Mouse (Mus musculus) neural tube, embryonic 14.5 days (tissue): ENCODE data around the gene Ppp1r11. TPM values are rescaled to one million over a fixed set of nuclear protein-coding genes. Genes with fewer than 3 reads are reported as not detected.

Source experiments
- ATAC-seq: fragments of 200-750 bp; cut with Nextera tagmentation; 2 replicates; pipeline ENCODE4 v1.8.0; 2017; ENCODE audit warnings: low read depth, mild to moderate bottlenecking, moderate TSS enrichment, moderate library complexity
- H3K27ac ChIP-seq: fragments of 300-500 bp; sonication (generic); 2 replicates; pipeline ENCODE4 v1.5.1; 2014; ENCODE audit warnings: low read depth, mild to moderate bottlenecking, control low read depth, low read length, moderate library complexity, mixed read lengths
- H3K27me3 ChIP-seq: fragments of 300-500 bp; sonication (generic); 2 replicates; pipeline ENCODE4 v1.6.1; 2014; ENCODE audit warnings: low read length; ENCODE audit not compliant: control insufficient read depth, insufficient read depth
- H3K36me3 ChIP-seq: fragments of 300-500 bp; sonication (generic); 2 replicates; pipeline ENCODE4 v1.6.1; 2014; ENCODE audit warnings: low read length, mixed read lengths; ENCODE audit not compliant: control insufficient read depth, insufficient read depth
- H3K4me1 ChIP-seq: fragments of 300-500 bp; sonication (generic); 2 replicates; pipeline ENCODE4 v1.6.1; 2014; ENCODE audit warnings: low read length; ENCODE audit not compliant: control insufficient read depth, insufficient read depth
- H3K4me2 ChIP-seq: fragments of 300-500 bp; sonication (generic); 2 replicates; pipeline ENCODE4 v1.6.1; 2014; ENCODE audit warnings: mild to moderate bottlenecking, low read depth, low read length, control low read depth
- H3K4me3 ChIP-seq: fragments of 300-500 bp; sonication (generic); 2 replicates; pipeline ENCODE4 v1.5.1; 2014; ENCODE audit warnings: low read depth, low read length, control low read depth, mixed read lengths
- H3K9ac ChIP-seq: fragments of 300-500 bp; sonication (generic); replicated peaks from 2 replicates; pipeline ENCODE4 v1.6.1; 2014; ENCODE audit warnings: low read depth, mild to moderate bottlenecking, control low read depth, low read length, mixed read lengths
- H3K9me3 ChIP-seq: fragments of 300-500 bp; sonication (generic); 2 replicates; pipeline ENCODE4 v1.6.1; 2016; ENCODE audit warnings: low read length; ENCODE audit not compliant: control insufficient read depth
- WGBS: fragments of 180-500 bp; shearing (Covaris S2); extraction: QIAGEN DNeasy Blood & Tissue Kit; methylation state at CpG from one replicate; pipeline ENCODE4 v1.1.7; 2014; 5-methylcytosine and 5-hydroxymethylcytosine counted together
- polyA plus RNA-seq: library from polyadenylated mRNA; unstranded; fragments of >200 nt; fragmentation: Nextera tagmentation; extraction: Ambion mirVana; gene quantifications from 2 replicates; pipeline ENCODE4 v1.2.1, GENCODE M21; 2014

Ppp1r11 gene
- polyA plus RNA-seq = 174 and 195 TPM in 2 replicates

- H3K27me3 ChIP-seq = no peaks in the 10 kb centered on the region
- peak within 1 kb of the TSS; percentile 68 for H3K4me3 ChIP-seq
- peak; percentile 96 for ATAC-seq
- peaks cover 13% of the 10 kb centered on the region; the same call in 1 of the 2 replicates for H3K4me1 ChIP-seq
- H3K9ac ChIP-seq = peak within 1 kb of the TSS; percentile 67
- H3K4me2 ChIP-seq = peak within 1 kb of the TSS; percentile 81
- H3K36me3 ChIP-seq = peaks cover 6% of the 10 kb centered on the region
- H3K9me3 ChIP-seq = no peaks in the 10 kb centered on the region
- 2% methylated on average over 36 of the region's 36 CpGs for WGBS
- peak within 1 kb of the TSS; percentile 89 for H3K27ac ChIP-seq
Observed at GRCm38 (mm10) chr17:36950981-36951947, at the start of gene Ppp1r11. Ppp1r11 (minus strand) TSS chr17:36951741.

GRCm38 (mm10) chr17:37000863-37001262 lies 49.3 kb upstream of the Ppp1r11 start, which contains the start of gene Zfp57:
Zfp57 (plus strand) TSS chr17:37001163.
- H3K4me3 ChIP-seq = peak within 1 kb of the TSS; percentile 86
- peak within 1 kb of the TSS; percentile 61; the same call in 1 of the 2 replicates for H3K4me2 ChIP-seq
- H3K9ac ChIP-seq = no peak within 1 kb of the TSS
- H3K9me3 ChIP-seq = no peaks in the 10 kb centered on the region
- peaks cover 6% of the 10 kb centered on the region for H3K36me3 ChIP-seq
- 93% methylated on average over 7 of the region's 7 CpGs for WGBS
- H3K27ac ChIP-seq = no peak within 1 kb of the TSS
- H3K4me1 ChIP-seq = 0 out of 2 replicates have a peak, but pooled peaks cover 4% of the 10 kb centered on the region
- no peak for ATAC-seq
- H3K27me3 ChIP-seq = no peaks in the 10 kb centered on the region

- no peak overlapping the region for H3K9ac ChIP-seq
- 76% methylated on average over 2 of the region's 2 CpGs for WGBS
- no peak overlapping the region for H3K4me2 ChIP-seq
- H3K9me3 ChIP-seq = no peaks in the 10 kb centered on the region
- no peak for ATAC-seq
- no peaks in the 10 kb centered on the region for H3K4me1 ChIP-seq
- no peak overlapping the region for H3K4me3 ChIP-seq
- no peaks in the 10 kb centered on the region for H3K27me3 ChIP-seq
- no peaks in the 10 kb centered on the region for H3K36me3 ChIP-seq
- H3K27ac ChIP-seq = no peak overlapping the region
Observed at GRCm38 (mm10) chr17:36998477-36998876, 46.9 kb upstream of the Ppp1r11 start.

- H3K9ac ChIP-seq = no peak overlapping the region
- H3K4me1 ChIP-seq = no peaks in the 10 kb centered on the region
- H3K4me3 ChIP-seq = no peak overlapping the region
- H3K27ac ChIP-seq = no peak overlapping the region
- WGBS = 28% methylated on average over 7 of the region's 7 CpGs
- no peaks in the 10 kb centered on the region for H3K9me3 ChIP-seq
- ATAC-seq = no peak
- H3K27me3 ChIP-seq = no peaks in the 10 kb centered on the region
- H3K36me3 ChIP-seq = no peaks in the 10 kb centered on the region
- no peak overlapping the region for H3K4me2 ChIP-seq
Observed at GRCm38 (mm10) chr17:36997033-36997735, 45.6 kb upstream of the Ppp1r11 start.

GRCm38 (mm10) chr17:36995448-36995847 lies 43.9 kb upstream of the Ppp1r11 start:
- WGBS = 67% methylated on average over 3 of the region's 3 CpGs
- ATAC-seq = no peak
- Histone ChIP-seq H3K4me2 (no peak overlapping the region), H3K4me1 (no peaks in the 10 kb centered on the region), H3K9me3 (no peaks in the 10 kb centered on the region), H3K27me3 (no peaks in the 10 kb centered on the region), H3K27ac (no peak overlapping the region), H3K9ac (no peak overlapping the region), H3K36me3 (no peaks in the 10 kb centered on the region), H3K4me3 (no peak overlapping the region)

- 90% methylated on average over 2 of the region's 2 CpGs for WGBS
- H3K4me1 ChIP-seq = no peaks in the 10 kb centered on the region
- H3K4me3 ChIP-seq = no peak overlapping the region
- no peaks in the 10 kb centered on the region for H3K9me3 ChIP-seq
- no peak for ATAC-seq
- H3K27me3 ChIP-seq = peaks cover under 1% of the 10 kb centered on the region; the same call in 1 of the 2 replicates
- H3K4me2 ChIP-seq = no peak overlapping the region
- H3K36me3 ChIP-seq = no peaks in the 10 kb centered on the region
- no peak overlapping the region for H3K27ac ChIP-seq
- H3K9ac ChIP-seq = no peak overlapping the region
Observed at GRCm38 (mm10) chr17:36994528-36994927, 43.0 kb upstream of the Ppp1r11 start.

- Histone ChIP-seq H3K9ac (no peak overlapping the region), H3K4me3 (no peak overlapping the region), H3K27me3 (peaks cover 4% of the 10 kb centered on the region; the same call in 1 of the 2 replicates), H3K27ac (no peak overlapping the region), H3K4me2 (no peak overlapping the region), H3K9me3 (no peaks in the 10 kb centered on the region), H3K36me3 (no peaks in the 10 kb centered on the region), H3K4me1 (no peaks in the 10 kb centered on the region)
- no peak for ATAC-seq
- 92% methylated on average over 4 of the region's 4 CpGs for WGBS
Observed at GRCm38 (mm10) chr17:36993770-36994325, 42.3 kb upstream of the Ppp1r11 start.

- H3K36me3 ChIP-seq = no peaks in the 10 kb centered on the region
- H3K4me2 ChIP-seq = no peak overlapping the region
- no peak overlapping the region for H3K4me3 ChIP-seq
- H3K9ac ChIP-seq = no peak overlapping the region
- WGBS = 74% methylated on average over 3 of the region's 3 CpGs
- no peak overlapping the region for H3K27ac ChIP-seq
- ATAC-seq = no peak
- peaks cover 11% of the 10 kb centered on the region for H3K27me3 ChIP-seq
- H3K9me3 ChIP-seq = no peaks in the 10 kb centered on the region
- no peaks in the 10 kb centered on the region for H3K4me1 ChIP-seq
Observed at GRCm38 (mm10) chr17:36992336-36993104, 41.0 kb upstream of the Ppp1r11 start.
